Mouse (Mus musculus) neutrophil, adult 83 days (primary cell): ENCODE data around the gene Ipo13. TPM values are rescaled to one million over a fixed set of nuclear protein-coding genes. Genes with fewer than 3 reads are reported as not detected.

ENCODE experiments used
- total RNA-seq, 2 experiments: library from RNA; stranded (reverse); gene quantifications; one replicate each; pipeline ENCODE4 v1.2.4; 2023

Ipo13 gene
- total RNA-seq = 10 to 100 TPM; 20.8 to 23.8 TPM

GRCm38 (mm10) chr4:117914591-117915442 lies at the start of gene Ipo13:
Gene Ipo13 (minus strand): TSS chr4:117914999.

GRCm38 (mm10) chr4:117929391-117929881 lies 14.6 kb upstream of the Ipo13 start, which contains the start of gene Artn:
Gene Artn (minus strand): TSS chr4:117929763.

DNA sequence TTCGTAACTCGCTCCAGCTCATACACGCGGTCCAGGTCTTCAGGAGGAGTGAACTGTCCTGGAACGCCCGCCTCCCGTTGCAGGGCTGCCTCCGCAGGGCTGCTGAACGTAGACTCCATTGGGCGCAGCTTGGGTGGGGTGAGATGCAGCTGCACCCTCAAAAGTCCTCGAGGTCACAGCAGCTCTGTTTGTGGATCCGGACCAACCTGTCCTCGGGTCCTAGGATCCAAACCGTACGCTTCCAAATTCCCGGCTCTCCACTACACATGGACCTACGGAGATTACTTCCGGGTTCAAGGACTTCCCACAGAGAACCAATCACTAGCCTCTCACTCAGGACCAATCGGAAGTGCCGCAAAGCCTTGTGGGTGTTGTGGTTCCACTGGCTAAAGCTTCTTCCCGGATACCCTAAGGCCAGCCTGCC lies 23.0 kb downstream of the Ipo13 start, which contains the start of gene Dph2:
Gene Dph2, minus strand, starts transcription at position 295 of the 424 bp plus-strand sequence.

DNA sequence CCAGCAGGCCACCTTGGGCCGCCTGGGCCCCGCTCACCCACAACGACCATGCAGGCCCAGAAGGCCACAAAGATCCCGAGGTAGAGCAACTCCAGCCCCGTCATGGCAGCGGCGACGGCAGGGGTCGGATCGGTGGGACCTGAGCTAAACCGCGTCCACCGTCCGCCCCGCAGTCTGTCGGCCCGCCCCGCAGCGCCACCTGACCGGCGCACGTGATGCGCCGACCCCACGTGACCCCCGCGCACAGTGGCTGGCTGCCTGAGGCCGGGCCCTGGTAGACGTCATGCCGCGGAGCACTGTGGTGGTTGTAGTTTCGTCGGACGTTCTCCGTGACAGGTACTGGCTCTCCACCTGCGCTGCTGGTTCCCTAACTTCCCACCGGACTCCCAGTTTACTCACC lies 27.7 kb downstream of the Ipo13 start, which contains the start of gene Atp6v0b:
Gene Atp6v0b, minus strand, starts transcription at position 201 of the 400 bp plus-strand sequence.

GRCm38 (mm10) chr4:117882701-117883691 lies 31.8 kb downstream of the Ipo13 start, which contains the start of gene B4galt2:
Gene B4galt2 (minus strand): TSS chr4:117883487.

DNA sequence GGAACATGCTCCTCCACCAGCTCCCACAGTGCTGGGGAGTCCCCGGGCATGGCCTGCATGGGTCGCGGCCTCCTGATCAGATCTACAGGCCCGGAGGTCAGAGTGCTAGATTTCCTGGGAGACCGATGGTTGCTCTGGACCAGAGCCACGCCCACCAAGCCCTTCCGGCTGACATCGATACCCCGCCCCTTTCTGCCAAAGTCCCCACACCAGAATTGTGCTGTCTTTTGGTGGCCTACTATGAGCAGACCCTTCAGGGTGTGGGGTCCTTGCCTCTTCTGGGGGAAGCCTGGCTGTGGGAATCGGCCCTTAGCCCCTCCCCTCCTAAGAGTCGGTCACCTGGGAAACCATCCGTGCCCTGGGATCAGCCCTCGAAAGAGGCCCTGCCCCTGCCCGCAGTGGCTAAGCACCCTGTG lies 42.3 kb downstream of the Ipo13 start, which contains the start of gene Ccdc24:
Gene Ccdc24, minus strand, starts transcription at position 87 of the 416 bp plus-strand sequence.

Other genes with a start within 250 kb of the Ipo13 start
- 10 to 100 TPM; 16.8 to 17.0 TPM for gene Dmap1, start 232.7 kb downstream of the Ipo13 start, total RNA-seq
- not detected for gene Gm12845, start 190.6 kb downstream of the Ipo13 start, total RNA-seq
- not detected for gene Klf17, start 149.4 kb downstream of the Ipo13 start, total RNA-seq
- gene Slc6a9, start 80.5 kb downstream of the Ipo13 start, total RNA-seq = 1 to 10 TPM; 5.5 to 8.0 TPM
- gene Ccdc24, start 42.4 kb downstream of the Ipo13 start, total RNA-seq = not detected
- gene B4galt2, start 31.5 kb downstream of the Ipo13 start, total RNA-seq = under 1 TPM in 1 of 2 experiments, not detected in 1; 0.24 TPM
- gene Atp6v0b, start 27.7 kb downstream of the Ipo13 start, total RNA-seq = 100 to 1,000 TPM; 305 to 310 TPM
- 1 to 10 TPM; 4.0 to 4.7 TPM for gene Dph2, start 23.0 kb downstream of the Ipo13 start, total RNA-seq
- gene Artn, start 14.8 kb upstream of the Ipo13 start, total RNA-seq = not detected
- 1 to 10 TPM; 8.6 to 9.1 TPM for gene St3gal3, start 219.9 kb upstream of the Ipo13 start, total RNA-seq